Mouse (Mus musculus): ENCODE results near the gene Spata5. TPM values are rescaled to one million over a fixed set of nuclear protein-coding genes. Genes with fewer than 3 reads are reported as not detected.
A peak's percentile ranks its signal among the peaks of the same experiment; 100 is the strongest.

Spata5 gene
- polyA plus RNA-seq, 1 experiment from 2014 or later: 29.0 TPM

DNA sequence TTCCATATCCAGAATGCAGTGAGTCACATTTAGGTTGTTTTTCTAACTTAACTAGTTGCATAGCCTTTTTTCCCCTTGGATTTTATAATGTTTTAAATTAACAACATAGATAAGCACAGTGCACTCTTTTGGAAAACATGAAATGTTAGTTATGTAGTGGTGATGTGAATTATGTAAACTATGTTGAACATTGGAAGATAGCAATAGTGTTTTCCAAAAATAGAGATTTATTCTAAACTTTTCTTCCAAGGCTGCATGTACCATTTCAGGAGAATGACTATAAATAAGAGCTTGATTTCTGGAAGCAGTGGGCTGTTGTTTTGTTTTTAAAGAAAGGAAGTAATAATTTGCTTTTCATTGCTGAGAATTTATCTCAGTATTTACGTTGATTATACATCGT lies 23.7 kb downstream of the Spata5 start:
- DNase-seq (ENCODE audit: low spot score) (no peak), ATAC-seq (ENCODE audit: low read depth) (no peak)
- no peak overlapping the region for H3K4me2 ChIP-seq (ENCODE audit: low read depth, low read length)
- H3K36me3 ChIP-seq (ENCODE audit: control insufficient read depth, insufficient read depth, low read length): peaks cover 34% of the 10 kb centered on the region
- H3K27me3 ChIP-seq (replicated peaks; ENCODE audit: control insufficient read depth, insufficient read depth, low read length): no peaks in the 10 kb centered on the region
- no peak overlapping the region for H3K9ac ChIP-seq (ENCODE audit: low read depth, low read length)
- no peak overlapping the region for H3K27ac ChIP-seq (replicated peaks; ENCODE audit: low read depth, low read length)
- H3K4me1 ChIP-seq (ENCODE audit: control insufficient read depth, insufficient read depth, low read length): no peaks in the 10 kb centered on the region
- no peaks in the 10 kb centered on the region for H3K9me3 ChIP-seq (ENCODE audit: control insufficient read depth, low read length)
- WGBS: 96% methylated on average over 2 of the region's 2 CpGs
- no peak overlapping the region for H3K4me3 ChIP-seq (ENCODE audit: low read depth, low read length)

DNA sequence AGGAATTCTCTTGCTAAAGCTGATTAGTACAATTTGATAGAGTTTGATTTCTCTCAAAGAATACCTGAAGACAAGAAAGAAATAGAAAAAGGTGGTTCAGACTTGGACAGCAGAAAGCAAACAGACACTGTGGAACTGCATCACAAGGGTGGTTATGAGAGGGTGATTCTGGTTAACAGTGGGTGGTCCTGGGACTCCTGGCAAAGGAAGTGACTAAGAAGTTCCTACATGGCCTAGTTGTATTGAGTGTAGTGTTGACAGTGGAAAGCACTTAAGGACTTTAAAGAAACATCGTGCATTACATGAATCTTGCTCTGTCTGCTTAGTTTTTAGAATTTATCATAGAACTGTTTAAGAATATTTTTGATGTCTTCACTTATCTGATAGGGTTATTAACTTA lies 36.3 kb downstream of the Spata5 start:
- Histone ChIP-seq H3K9ac (ENCODE audit: low read depth, low read length) (no peak overlapping the region), H3K4me3 (ENCODE audit: low read depth, low read length) (no peak overlapping the region), H3K36me3 (ENCODE audit: control insufficient read depth, insufficient read depth, low read length) (peaks cover 22% of the 10 kb centered on the region), H3K27ac (replicated peaks; ENCODE audit: low read depth, low read length) (no peak overlapping the region), H3K27me3 (replicated peaks; ENCODE audit: control insufficient read depth, insufficient read depth, low read length) (no peaks in the 10 kb centered on the region), H3K9me3 (ENCODE audit: control insufficient read depth, low read length) (no peaks in the 10 kb centered on the region), H3K4me1 (ENCODE audit: control insufficient read depth, insufficient read depth, low read length) (no peaks in the 10 kb centered on the region), H3K4me2 (ENCODE audit: low read depth, low read length) (no peak overlapping the region)
- ATAC-seq (ENCODE audit: low read depth) (no peak), DNase-seq (ENCODE audit: low spot score) (no peak)
- 84% methylated on average over 1 of the region's 1 CpGs for WGBS

DNA sequence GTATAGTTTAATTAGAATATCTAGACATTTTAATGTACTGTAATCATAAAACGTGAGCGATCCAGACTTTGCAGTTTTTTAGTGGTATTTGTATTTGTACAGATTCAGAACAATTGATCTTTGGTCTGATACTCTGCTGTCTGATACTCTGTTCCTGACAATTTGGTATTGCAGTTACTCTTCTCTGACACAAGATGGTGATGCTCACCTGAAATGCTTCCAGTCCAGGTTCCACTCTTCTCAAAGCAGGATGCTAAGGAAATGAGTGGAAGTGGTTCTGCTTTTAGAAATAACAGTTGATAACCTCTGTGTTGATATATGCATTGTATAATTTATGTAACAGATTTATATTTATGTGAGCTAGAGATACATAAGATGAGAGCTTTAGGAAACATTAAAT lies 48.5 kb downstream of the Spata5 start:
- H3K4me2 ChIP-seq (ENCODE audit: low read depth, low read length): no peak overlapping the region
- DNase-seq (ENCODE audit: low spot score) (peak; percentile 54), ATAC-seq (ENCODE audit: low read depth) (0 out of 2 replicates have a peak, but pooled peaks have one; percentile 55)
- 86% methylated on average over 2 of the region's 2 CpGs for WGBS
- H3K4me1 ChIP-seq (ENCODE audit: control insufficient read depth, insufficient read depth, low read length): 0 out of 2 replicates have a peak, but pooled peaks cover 4% of the 10 kb centered on the region
- H3K27ac ChIP-seq (replicated peaks; ENCODE audit: low read depth, low read length): no peak overlapping the region
- no peak overlapping the region for H3K4me3 ChIP-seq (ENCODE audit: low read depth, low read length)
- H3K9ac ChIP-seq (ENCODE audit: low read depth, low read length): no peak overlapping the region
- H3K36me3 ChIP-seq (ENCODE audit: control insufficient read depth, insufficient read depth, low read length): peaks cover 9% of the 10 kb centered on the region; the same call in 1 of the 2 replicates
- no peaks in the 10 kb centered on the region for H3K27me3 ChIP-seq (replicated peaks; ENCODE audit: control insufficient read depth, insufficient read depth, low read length)
- H3K9me3 ChIP-seq (ENCODE audit: control insufficient read depth, low read length): no peaks in the 10 kb centered on the region

DNA sequence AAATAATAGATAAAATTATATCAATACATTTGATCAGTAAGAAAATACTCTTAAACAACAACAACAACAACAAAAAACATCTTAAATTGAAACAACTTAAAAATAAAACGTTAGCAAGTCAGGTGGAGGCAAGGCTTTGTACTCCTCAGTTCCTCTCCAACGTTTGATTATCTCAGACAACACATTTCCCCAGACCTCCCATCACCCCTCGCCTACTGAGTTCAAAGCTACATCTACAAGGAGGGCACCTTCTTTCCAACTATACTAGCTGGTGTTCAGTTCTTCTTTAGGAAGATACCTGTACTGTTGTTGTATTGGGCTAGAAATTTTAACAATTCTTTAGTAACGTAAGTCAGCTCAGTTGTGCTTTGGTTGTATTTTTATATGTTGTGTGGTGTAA lies 49.7 kb downstream of the Spata5 start:
- H3K36me3 ChIP-seq (ENCODE audit: control insufficient read depth, insufficient read depth, low read length): peaks cover 9% of the 10 kb centered on the region; the same call in 1 of the 2 replicates
- no peak for ATAC-seq (ENCODE audit: low read depth)
- no peak overlapping the region for H3K4me3 ChIP-seq (ENCODE audit: low read depth, low read length)
- no peak overlapping the region for H3K4me2 ChIP-seq (ENCODE audit: low read depth, low read length)
- no peak for DNase-seq (ENCODE audit: low spot score)
- no peak overlapping the region for H3K27ac ChIP-seq (replicated peaks; ENCODE audit: low read depth, low read length)
- no peak overlapping the region for H3K9ac ChIP-seq (ENCODE audit: low read depth, low read length)
- WGBS: 86% methylated on average over 4 of the region's 4 CpGs
- H3K9me3 ChIP-seq (ENCODE audit: control insufficient read depth, low read length): no peaks in the 10 kb centered on the region
- H3K4me1 ChIP-seq (ENCODE audit: control insufficient read depth, insufficient read depth, low read length): 0 out of 2 replicates have a peak, but pooled peaks cover 4% of the 10 kb centered on the region
- no peaks in the 10 kb centered on the region for H3K27me3 ChIP-seq (replicated peaks; ENCODE audit: control insufficient read depth, insufficient read depth, low read length)

DNA sequence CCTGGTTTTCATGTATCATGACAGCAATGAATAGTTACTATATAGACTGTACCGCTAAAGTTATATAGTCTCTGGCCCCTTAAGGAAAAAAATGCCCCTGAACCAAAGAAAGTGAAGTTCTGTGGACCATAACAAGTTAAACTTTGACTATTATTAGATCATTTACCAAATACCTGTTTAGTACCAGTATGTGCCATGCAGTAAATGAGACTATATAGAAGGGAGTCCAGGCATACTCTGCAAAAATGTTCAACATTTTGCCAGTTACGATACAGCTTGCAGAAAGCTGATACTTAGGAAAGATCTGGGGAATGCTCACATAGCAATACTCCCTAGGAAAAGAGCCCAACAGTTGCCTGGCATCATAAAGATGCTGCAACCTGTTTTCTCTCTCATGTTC lies 51.2 kb downstream of the Spata5 start:
- 0 out of 2 replicates have a peak, but pooled peaks cover 4% of the 10 kb centered on the region for H3K4me1 ChIP-seq (ENCODE audit: control insufficient read depth, insufficient read depth, low read length)
- WGBS: 81% methylated on average over 2 of the region's 2 CpGs
- no peak overlapping the region for H3K4me2 ChIP-seq (ENCODE audit: low read depth, low read length)
- DNase-seq (ENCODE audit: low spot score) (no peak), ATAC-seq (ENCODE audit: low read depth) (no peak)
- no peak overlapping the region for H3K27ac ChIP-seq (replicated peaks; ENCODE audit: low read depth, low read length)
- no peaks in the 10 kb centered on the region for H3K36me3 ChIP-seq (ENCODE audit: control insufficient read depth, insufficient read depth, low read length)
- no peak overlapping the region for H3K9ac ChIP-seq (ENCODE audit: low read depth, low read length)
- H3K4me3 ChIP-seq (ENCODE audit: low read depth, low read length): no peak overlapping the region
- no peaks in the 10 kb centered on the region for H3K27me3 ChIP-seq (replicated peaks; ENCODE audit: control insufficient read depth, insufficient read depth, low read length)
- H3K9me3 ChIP-seq (ENCODE audit: control insufficient read depth, low read length): no peaks in the 10 kb centered on the region

DNA sequence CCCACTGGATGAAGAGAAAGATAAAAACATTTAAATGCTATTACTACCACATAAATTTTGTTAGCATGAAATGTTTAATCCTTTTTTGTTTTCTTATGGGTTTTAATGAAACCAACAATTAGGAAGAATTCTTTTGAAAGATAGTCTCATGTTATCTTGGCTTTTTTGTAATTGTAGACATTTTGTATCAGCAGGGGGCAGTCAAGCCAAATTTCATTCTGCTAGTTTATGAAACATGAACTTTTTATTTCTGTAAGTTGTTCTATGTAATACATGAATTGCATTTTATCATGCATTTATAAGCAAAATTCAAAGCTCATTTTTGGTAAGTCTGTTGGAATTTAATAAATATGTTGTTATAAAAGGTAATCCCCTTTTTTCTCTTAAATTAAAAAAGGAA lies 52.8 kb downstream of the Spata5 start:
- Histone ChIP-seq H3K27ac (replicated peaks; ENCODE audit: low read depth, low read length) (no peak overlapping the region), H3K4me2 (ENCODE audit: low read depth, low read length) (no peak overlapping the region), H3K9ac (ENCODE audit: low read depth, low read length) (no peak overlapping the region), H3K4me3 (ENCODE audit: low read depth, low read length) (no peak overlapping the region), H3K9me3 (ENCODE audit: control insufficient read depth, low read length) (no peaks in the 10 kb centered on the region), H3K27me3 (replicated peaks; ENCODE audit: control insufficient read depth, insufficient read depth, low read length) (no peaks in the 10 kb centered on the region), H3K4me1 (ENCODE audit: control insufficient read depth, insufficient read depth, low read length) (0 out of 2 replicates have a peak, but pooled peaks cover 4% of the 10 kb centered on the region), H3K36me3 (ENCODE audit: control insufficient read depth, insufficient read depth, low read length) (no peaks in the 10 kb centered on the region)
- ATAC-seq (ENCODE audit: low read depth) (no peak), DNase-seq (ENCODE audit: low spot score) (peak; percentile 54)

DNA sequence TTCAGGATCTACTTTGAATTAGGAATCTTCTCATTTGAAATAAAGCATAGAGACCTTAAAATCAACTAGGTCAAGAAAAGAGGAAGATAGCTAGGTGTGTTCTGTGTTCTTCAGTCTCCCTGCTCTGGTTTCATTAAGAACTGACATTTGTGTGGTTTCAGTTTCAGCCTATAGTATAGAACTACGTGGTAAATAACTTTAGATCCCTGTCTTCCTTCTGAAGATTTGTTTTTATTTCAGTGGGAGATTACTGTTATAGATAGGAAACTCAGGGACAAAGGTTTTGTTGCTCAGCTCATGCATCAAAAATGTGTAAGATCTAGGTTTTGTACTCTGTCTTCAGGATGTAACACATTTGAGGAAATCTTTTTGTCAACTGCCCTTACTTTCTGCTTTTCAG lies 56.8 kb downstream of the Spata5 start:
- no peak for DNase-seq (ENCODE audit: low spot score)
- H3K9me3 ChIP-seq (ENCODE audit: control insufficient read depth, low read length): 0 out of 2 replicates have a peak, but pooled peaks cover 3% of the 10 kb centered on the region

DNA sequence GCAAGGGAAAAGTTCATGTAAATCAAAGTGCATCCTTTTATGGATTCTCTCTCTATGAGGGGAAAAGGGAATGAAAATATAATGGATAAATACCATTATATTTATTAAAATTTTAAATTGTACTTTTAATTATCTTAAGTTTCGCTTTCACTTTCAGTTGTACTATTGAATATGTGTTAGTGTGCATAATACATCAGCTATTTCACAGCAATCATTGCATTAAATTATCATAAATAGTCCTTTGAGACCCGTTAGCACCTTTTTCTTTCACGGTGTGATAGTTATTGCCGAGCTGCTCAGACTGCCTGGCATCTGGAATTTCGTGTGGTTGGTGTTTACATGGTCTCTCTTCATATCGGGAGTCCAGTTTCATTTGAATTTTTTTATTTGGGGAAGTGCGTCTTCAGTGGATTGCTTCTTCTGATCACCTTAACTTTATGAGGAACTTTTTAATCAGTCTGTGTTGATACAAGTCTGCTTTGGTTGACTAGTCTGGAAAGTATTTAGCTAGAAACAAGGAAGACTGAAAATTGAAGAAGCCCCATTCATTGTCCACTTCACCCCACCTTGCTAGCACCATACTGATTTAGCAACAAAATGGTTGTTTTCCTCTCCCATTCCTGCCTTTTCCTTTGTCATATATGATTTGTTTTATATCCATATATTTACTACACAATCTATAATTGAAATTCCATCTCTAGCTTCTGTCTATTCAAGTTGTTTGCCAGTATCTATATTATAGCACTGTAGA lies 57.9 kb downstream of the Spata5 start:
- no peak overlapping the region for H3K27ac ChIP-seq (replicated peaks; ENCODE audit: low read depth, low read length)
- no peak for ATAC-seq (ENCODE audit: low read depth)
- H3K4me2 ChIP-seq (ENCODE audit: low read depth, low read length): no peak overlapping the region
- no peaks in the 10 kb centered on the region for H3K36me3 ChIP-seq (ENCODE audit: control insufficient read depth, insufficient read depth, low read length)
- 0 out of 2 replicates have a peak, but pooled peaks cover 4% of the 10 kb centered on the region for H3K4me1 ChIP-seq (ENCODE audit: control insufficient read depth, insufficient read depth, low read length)
- H3K9ac ChIP-seq (ENCODE audit: low read depth, low read length): no peak overlapping the region
- DNase-seq (ENCODE audit: low spot score): no peak
- H3K9me3 ChIP-seq (ENCODE audit: control insufficient read depth, low read length): 0 out of 2 replicates have a peak, but pooled peaks cover 3% of the 10 kb centered on the region
- no peaks in the 10 kb centered on the region for H3K27me3 ChIP-seq (replicated peaks; ENCODE audit: control insufficient read depth, insufficient read depth, low read length)
- 82% methylated on average over 7 of the region's 7 CpGs for WGBS
- H3K4me3 ChIP-seq (ENCODE audit: low read depth, low read length): no peak overlapping the region

More for the DNA sequence above, 56.8 kb downstream of the Spata5 start:
- H3K27ac ChIP-seq (replicated peaks; ENCODE audit: low read depth, low read length): no peak overlapping the region
- no peaks in the 10 kb centered on the region for H3K36me3 ChIP-seq (ENCODE audit: control insufficient read depth, insufficient read depth, low read length)
- H3K4me3 ChIP-seq (ENCODE audit: low read depth, low read length): no peak overlapping the region
- H3K27me3 ChIP-seq (replicated peaks; ENCODE audit: control insufficient read depth, insufficient read depth, low read length): no peaks in the 10 kb centered on the region
- no peak overlapping the region for H3K9ac ChIP-seq (ENCODE audit: low read depth, low read length)
- ATAC-seq (ENCODE audit: low read depth): no peak
- H3K4me1 ChIP-seq (ENCODE audit: control insufficient read depth, insufficient read depth, low read length): 0 out of 2 replicates have a peak, but pooled peaks cover 4% of the 10 kb centered on the region
- 51% methylated on average over 1 of the region's 1 CpGs for WGBS
- no peak overlapping the region for H3K4me2 ChIP-seq (ENCODE audit: low read depth, low read length)

DNA sequence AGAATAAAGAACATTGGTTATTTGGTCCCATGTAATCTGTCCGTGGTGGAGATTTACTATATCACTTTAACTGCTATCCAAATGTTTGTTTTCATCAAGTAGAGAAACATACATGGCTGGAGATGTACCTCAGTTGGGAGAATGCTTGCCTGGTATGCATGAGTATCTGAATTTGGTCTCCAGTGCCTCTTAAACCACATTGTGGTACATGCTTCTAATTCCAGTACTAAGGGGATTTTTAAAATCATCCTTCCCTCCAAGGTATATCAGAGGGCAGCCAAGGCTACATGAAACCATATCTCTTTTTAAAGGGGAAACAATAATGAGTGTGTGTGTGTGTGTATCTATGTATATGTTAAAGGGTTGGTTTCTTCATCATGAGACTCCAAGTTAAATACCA lies 60.1 kb downstream of the Spata5 start:
- no peak overlapping the region for H3K27ac ChIP-seq (replicated peaks; ENCODE audit: low read depth, low read length)
- H3K4me3 ChIP-seq (ENCODE audit: low read depth, low read length): no peak overlapping the region
- H3K4me1 ChIP-seq (ENCODE audit: control insufficient read depth, insufficient read depth, low read length): no peaks in the 10 kb centered on the region
- H3K9ac ChIP-seq (ENCODE audit: low read depth, low read length): no peak overlapping the region
- H3K27me3 ChIP-seq (replicated peaks; ENCODE audit: control insufficient read depth, insufficient read depth, low read length): no peaks in the 10 kb centered on the region
- no peaks in the 10 kb centered on the region for H3K36me3 ChIP-seq (ENCODE audit: control insufficient read depth, insufficient read depth, low read length)
- WGBS: 93% methylated on average over 1 of the region's 1 CpGs
- DNase-seq (ENCODE audit: low spot score) (no peak), ATAC-seq (ENCODE audit: low read depth) (no peak)
- H3K9me3 ChIP-seq (ENCODE audit: control insufficient read depth, low read length): 0 out of 2 replicates have a peak, but pooled peaks cover 3% of the 10 kb centered on the region
- no peak overlapping the region for H3K4me2 ChIP-seq (ENCODE audit: low read depth, low read length)

All from embryonic facial prominence, embryonic 14.5 days (tissue).